Mouse (Mus musculus) bone marrow, adult 2 months (tissue): Measurements from ENCODE around the gene Mageb5.
"Not testable (repeated sequence)": the region's sequence is repeated elsewhere in the genome, so short reads cannot be mapped to it uniquely, and the experiment has no call there.

Experiments used
- CTCF ChIP-seq: fragments of 200-500 bp; IDR thresholded peaks from 2 replicates; pipeline ENCODE4 v1.5.1; 2011; ENCODE audit warnings: low read length, control low read depth; ENCODE audit not compliant: control insufficient read depth, insufficient read depth
- POLR2A ChIP-seq: fragments of 200-500 bp; IDR thresholded peaks from 2 replicates; pipeline ENCODE4 v1.6.1; 2011; ENCODE audit warnings: low read depth, mild to moderate bottlenecking, control low read depth, low read length, borderline replicate concordance; ENCODE audit not compliant: control insufficient read depth

DNA sequence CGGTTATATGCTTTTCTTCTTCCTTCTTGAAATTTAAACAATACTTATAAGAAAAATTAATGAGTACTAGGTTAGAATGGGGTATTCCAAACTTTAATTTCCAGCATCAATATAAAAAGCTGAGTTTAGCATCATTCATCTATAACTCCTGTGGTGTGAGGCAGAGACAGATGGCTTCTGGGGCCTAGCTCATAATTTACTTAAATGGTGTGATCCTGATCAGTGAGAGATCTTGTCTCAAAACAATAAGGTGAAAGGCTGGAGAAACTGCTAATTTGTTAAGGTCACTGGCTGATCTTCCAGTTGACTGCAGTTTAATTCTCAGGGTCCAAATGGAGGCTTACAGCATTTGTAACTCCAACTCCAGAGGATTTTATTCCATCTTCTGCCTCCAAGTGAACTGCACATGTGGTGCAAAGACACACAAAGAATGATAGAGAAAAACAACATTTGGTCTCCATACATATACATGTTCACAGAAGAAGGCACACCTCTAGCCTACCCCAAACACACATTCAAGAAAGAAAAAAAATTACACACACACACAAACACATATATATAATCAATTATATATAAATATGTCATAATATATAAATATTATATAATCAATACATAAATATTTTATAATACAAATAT, 23.1 kb downstream of the Mageb5 start:
- TF ChIP-seq CTCF, POLR2A: not testable (repeated sequence)
